Mouse (Mus musculus) lung, adult 2 months (tissue): ENCODE data around the gene Inpp5k. TPM values are rescaled to one million over a fixed set of nuclear protein-coding genes. Genes with fewer than 3 reads are reported as not detected.
A peak's percentile ranks its signal among the peaks of the same experiment; 100 is the strongest.

Experiments used
- DNase-seq: peaks from one replicate; pipeline ENCODE4 v3.0.0; 2022
- H3K4me1 ChIP-seq: fragments of 200-500 bp; 2 replicates; pipeline ENCODE4 v1.6.1; 2011; ENCODE audit warnings: low read length; ENCODE audit not compliant: control insufficient read depth, insufficient read depth
- H3K4me3 ChIP-seq: fragments of 200-500 bp; replicated peaks from 2 replicates; pipeline ENCODE3; 2011; ENCODE audit warnings: low read depth, mild to moderate bottlenecking, control low read depth, low read length; ENCODE audit errors: extremely low read depth
- CTCF ChIP-seq: fragments of 200-500 bp; IDR thresholded peaks from 2 replicates; pipeline ENCODE4 v1.5.1; 2011; ENCODE audit warnings: mild to moderate bottlenecking, low read length, control low read depth; ENCODE audit not compliant: insufficient read depth
- POLR2A ChIP-seq: fragments of 200-500 bp; IDR thresholded peaks from 2 replicates; pipeline ENCODE4 v1.6.1; 2011; ENCODE audit warnings: low read depth, mild to moderate bottlenecking, control low read depth, low read length, borderline replicate concordance; ENCODE audit errors: extremely low read depth
- WGBS: fragments of 180-500 bp; shearing (Covaris S2); methylation state at CpG from one replicate; pipeline ENCODE4 v1.1.7; 2018; 5-methylcytosine and 5-hydroxymethylcytosine counted together
- polyA plus RNA-seq: library from polyadenylated mRNA; depleted of rRNA; stranded (reverse); fragments of >200 nt; gene quantifications from 2 replicates; pipeline ENCODE4 v1.2.3, GENCODE M21; 2012; rRNA removed

Gene Inpp5k
- 96.6 and 130 TPM in 2 replicates for polyA plus RNA-seq

GRCm38 (mm10) chr11:75630645-75631229, at the start of gene Inpp5k:
TSS of gene Inpp5k (plus strand) at chr11:75630988.
- Histone ChIP-seq H3K4me3 (peak within 1 kb of the TSS; percentile 94), H3K4me1 (peaks cover 29% of the 10 kb centered on the region)
- WGBS = under 1% methylated on average over 53 of the region's 53 CpGs
- TF ChIP-seq POLR2A (peak; percentile 97), CTCF (no peak)
- peak; percentile 94 for DNase-seq

GRCm38 (mm10) chr11:75581495-75582149, 49.2 kb upstream of the Inpp5k start:
- Histone ChIP-seq H3K4me3 (no peak overlapping the region), H3K4me1 (no peaks in the 10 kb centered on the region)
- TF ChIP-seq CTCF (no peak), POLR2A (no peak)
- WGBS = 92% methylated on average over 7 of the region's 7 CpGs
- no peak for DNase-seq

GRCm38 (mm10) chr11:75583521-75583920, 47.3 kb upstream of the Inpp5k start:
- H3K4me3 ChIP-seq = no peak overlapping the region
- WGBS = 78% methylated on average over 2 of the region's 2 CpGs
- no peak for TF ChIP-seq POLR2A

GRCm38 (mm10) chr11:75585061-75585460, 45.7 kb upstream of the Inpp5k start:
- no peak for DNase-seq
- WGBS = 66% methylated on average over 4 of the region's 4 CpGs
- no peak for TF ChIP-seq CTCF
- no peak for TF ChIP-seq POLR2A
- Histone ChIP-seq H3K4me3 (no peak overlapping the region), H3K4me1 (peaks cover 10% of the 10 kb centered on the region)

More at GRCm38 (mm10) chr11:75583521-75583920, 47.3 kb upstream of the Inpp5k start:
- peaks cover 1% of the 10 kb centered on the region; the same call in 1 of the 2 replicates for H3K4me1 ChIP-seq
- no peak for DNase-seq

- TF ChIP-seq CTCF (no peak), POLR2A (no peak)
- H3K4me1 ChIP-seq = peaks cover 12% of the 10 kb centered on the region
- no peak for DNase-seq
- no peak overlapping the region for H3K4me3 ChIP-seq
- 79% methylated on average over 5 of the region's 5 CpGs for WGBS
Measured at GRCm38 (mm10) chr11:75585978-75586377, 44.8 kb upstream of the Inpp5k start.

GRCm38 (mm10) chr11:75586963-75587362, 43.8 kb upstream of the Inpp5k start:
- no peak for DNase-seq
- H3K4me3 ChIP-seq = no peak overlapping the region
- TF ChIP-seq CTCF (no peak), POLR2A (no peak)
- H3K4me1 ChIP-seq = peaks cover 16% of the 10 kb centered on the region
- 90% methylated on average over 5 of the region's 5 CpGs for WGBS

- Histone ChIP-seq H3K4me1 (peaks cover 18% of the 10 kb centered on the region), H3K4me3 (peak within 1 kb of the TSS; percentile 95)
- peak; percentile 95 for DNase-seq
- TF ChIP-seq POLR2A (peak; percentile 89), CTCF (no peak)
- WGBS = 4% methylated on average over 49 of the region's 49 CpGs
Measured at GRCm38 (mm10) chr11:75587493-75588284, 43.1 kb upstream of the Inpp5k start, which contains the start of gene Pitpna. TSS of gene Pitpna (plus strand) at chr11:75588097.

- TF ChIP-seq CTCF (no peak), POLR2A (0 out of 2 replicates have a peak, but pooled peaks have one; percentile 1)
- Histone ChIP-seq H3K4me3 (peak overlapping the region; percentile 95), H3K4me1 (peaks cover 19% of the 10 kb centered on the region)
- under 1% methylated on average over 37 of the region's 37 CpGs for WGBS
- no peak for DNase-seq
Measured at GRCm38 (mm10) chr11:75588285-75588941, 42.4 kb upstream of the Inpp5k start.

GRCm38 (mm10) chr11:75592612-75593011, 38.2 kb upstream of the Inpp5k start:
- TF ChIP-seq CTCF (no peak), POLR2A (no peak)
- 47% methylated on average over 5 of the region's 5 CpGs for WGBS
- peaks cover 27% of the 10 kb centered on the region for H3K4me1 ChIP-seq
- no peak for DNase-seq
- no peak overlapping the region for H3K4me3 ChIP-seq
